Mouse (Mus musculus): Measurements from ENCODE around the gene D430041D05Rik. TPM values are rescaled to one million over a fixed set of nuclear protein-coding genes. Genes with fewer than 3 reads are reported as not detected.

Gene D430041D05Rik
- polyA plus RNA-seq, 1 experiment = 0.60 TPM

DNA sequence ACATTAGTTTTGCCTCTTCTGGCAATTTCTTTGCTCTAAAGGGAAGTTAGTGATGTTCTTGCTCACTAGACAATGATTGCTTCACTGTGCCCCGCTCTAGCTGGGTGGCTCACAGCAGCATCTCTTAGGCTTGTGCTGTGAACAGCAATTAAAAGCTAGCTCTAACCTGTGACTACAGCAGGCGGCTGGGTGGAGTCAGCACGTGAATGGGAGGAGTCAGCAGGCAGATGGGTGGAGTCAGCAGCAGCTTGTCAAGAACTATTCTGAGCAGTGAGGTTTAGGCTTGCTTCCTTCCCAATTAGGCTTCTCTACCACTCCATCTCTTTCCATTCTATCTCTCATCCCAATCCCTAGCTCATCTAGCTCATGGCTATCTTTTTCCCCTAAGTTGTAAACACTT, 213.5 kb downstream of the D430041D05Rik start:
- Histone ChIP-seq H3K4me3 (no peak overlapping the region), H3ac (ENCODE audit: control insufficient read depth, insufficient read length) (no peak overlapping the region), H3K36me3 (ENCODE audit: control insufficient read depth, insufficient read depth) (no peaks in the 10 kb centered on the region), H3K4me2 (ENCODE audit: low read depth) (no peak overlapping the region), H3K79me2 (ENCODE audit: control insufficient read depth, insufficient read depth) (no peaks in the 10 kb centered on the region), H3K27me3 (ENCODE audit: control insufficient read depth, insufficient read depth, insufficient read length) (no peaks in the 10 kb centered on the region)
- no peak for TF ChIP-seq USF1 (IDR thresholded peaks at IDR 0.05; ENCODE audit: low read depth)
- no peak for TF ChIP-seq MYOD1 (IDR thresholded peaks at IDR 0.05; ENCODE audit: control insufficient read depth in 1 of 3, insufficient read length in 2 of 3, low read depth in 2 of 3)
- TF ChIP-seq POLR2A (IDR thresholded peaks at IDR 0.05; ENCODE audit: insufficient read length, low read depth) = no peak
- no peak for TF ChIP-seq CEBPB (IDR thresholded peaks at IDR 0.05; ENCODE audit: insufficient read depth, poor library complexity, severe bottlenecking)
- TF ChIP-seq E2F4 (IDR thresholded peaks at IDR 0.05; ENCODE audit: insufficient read depth) = no peak
- no peak for TF ChIP-seq TCF3 (IDR thresholded peaks at IDR 0.05; ENCODE audit: insufficient read length, low read depth)
- no peak for TF ChIP-seq MAX (IDR thresholded peaks at IDR 0.05; ENCODE audit: low read depth)
- TF ChIP-seq TCF12 (IDR thresholded peaks at IDR 0.05; ENCODE audit: insufficient read depth, poor library complexity, severe bottlenecking) = no peak
- TF ChIP-seq REST (IDR thresholded peaks at IDR 0.05; ENCODE audit: insufficient read depth, insufficient read length) = no peak
- no peak for TF ChIP-seq SRF (IDR thresholded peaks at IDR 0.05; ENCODE audit: control insufficient read depth, insufficient read length, low read depth)

DNA sequence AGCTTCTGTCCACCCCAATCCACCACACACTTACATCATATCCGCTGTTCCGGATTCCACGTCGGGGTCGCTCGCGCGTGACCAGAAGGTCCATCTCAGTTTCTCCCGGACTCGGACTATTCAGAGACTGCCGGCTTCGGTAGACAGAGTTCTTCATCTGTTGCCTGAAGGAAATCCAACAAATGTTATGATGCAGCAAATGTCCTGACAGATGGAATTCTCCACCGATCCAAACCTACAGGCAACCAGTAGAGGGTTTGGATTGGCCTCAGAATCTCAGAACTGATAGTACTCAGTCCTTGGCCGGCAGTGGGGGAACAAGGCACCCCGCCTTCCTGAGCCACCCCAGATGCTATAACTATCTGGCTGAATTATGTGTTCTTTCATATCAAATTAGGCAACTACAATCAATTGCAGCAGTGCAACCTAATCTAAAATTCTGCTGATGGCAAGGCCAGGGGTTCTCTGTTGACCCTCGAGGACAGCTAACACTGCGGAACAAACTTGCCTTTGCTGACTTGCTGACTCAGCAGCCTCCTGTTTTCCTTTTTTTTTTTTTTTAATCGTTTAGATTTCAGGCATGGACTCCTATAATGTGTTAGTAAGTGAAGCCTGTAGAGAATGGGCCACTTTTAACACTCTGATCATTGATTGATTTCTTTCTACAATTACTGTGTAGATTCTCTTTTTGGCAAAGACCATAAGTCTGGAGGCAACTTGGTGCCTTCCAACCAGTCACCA, 218.2 kb downstream of the D430041D05Rik start:
- H3K36me3 ChIP-seq (ENCODE audit: control insufficient read depth, insufficient read depth) = no peaks in the 10 kb centered on the region
- no peak for TF ChIP-seq SRF (IDR thresholded peaks at IDR 0.05; ENCODE audit: control insufficient read depth, insufficient read length, low read depth)
- no peak overlapping the region for H3ac ChIP-seq (ENCODE audit: control insufficient read depth, insufficient read length)
- H3K27me3 ChIP-seq (ENCODE audit: control insufficient read depth, insufficient read depth, insufficient read length) = no peaks in the 10 kb centered on the region
- no peak overlapping the region for H3K4me2 ChIP-seq (ENCODE audit: low read depth)
- no peaks in the 10 kb centered on the region for H3K79me2 ChIP-seq (ENCODE audit: control insufficient read depth, insufficient read depth)
- no peak overlapping the region for H3K4me3 ChIP-seq

DNA sequence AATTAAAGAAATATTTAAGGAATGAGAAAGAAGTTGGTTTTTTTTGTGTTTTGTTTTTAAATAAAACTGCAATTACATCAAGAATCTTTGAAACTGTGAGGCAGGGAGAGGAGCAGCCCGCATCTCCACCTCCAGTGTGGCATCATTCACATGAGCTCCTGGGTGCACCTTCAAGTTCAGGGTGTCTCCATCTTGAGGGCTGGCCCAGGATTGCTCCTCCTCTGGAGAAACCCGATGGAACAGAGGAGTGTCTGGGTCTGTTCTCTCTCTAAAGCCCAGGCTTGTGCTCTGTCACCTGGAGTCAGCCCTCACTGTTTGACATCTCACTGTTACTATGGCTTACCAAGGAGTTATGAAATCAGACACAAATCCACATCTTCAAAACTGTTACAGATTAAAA, 219.1 kb downstream of the D430041D05Rik start:
- TF ChIP-seq USF1 (IDR thresholded peaks at IDR 0.05; ENCODE audit: low read depth) = no peak
- TF ChIP-seq POLR2A (IDR thresholded peaks at IDR 0.05; ENCODE audit: insufficient read length, low read depth) = no peak
- no peak for TF ChIP-seq TCF3 (IDR thresholded peaks at IDR 0.05; ENCODE audit: insufficient read length, low read depth)
- no peak for TF ChIP-seq POLR2AphosphoS2 (IDR thresholded peaks at IDR 0.05; ENCODE audit: insufficient read length, low read depth)
- TF ChIP-seq E2F4 (IDR thresholded peaks at IDR 0.05; ENCODE audit: insufficient read depth) = no peak
- no peak for TF ChIP-seq CEBPB (IDR thresholded peaks at IDR 0.05; ENCODE audit: insufficient read depth, poor library complexity, severe bottlenecking)
- TF ChIP-seq MYOD1 (IDR thresholded peaks at IDR 0.05; ENCODE audit: control insufficient read depth in 1 of 3, insufficient read length in 2 of 3, low read depth in 2 of 3) = no peak
- no peak for TF ChIP-seq MAX (IDR thresholded peaks at IDR 0.05; ENCODE audit: low read depth)
- TF ChIP-seq REST (IDR thresholded peaks at IDR 0.05; ENCODE audit: insufficient read depth, insufficient read length) = no peak
- no peak for TF ChIP-seq MYOG (IDR thresholded peaks at IDR 0.05; ENCODE audit: control insufficient read depth in 1 of 3, insufficient read depth in 1 of 3, insufficient read length in 2 of 3, low read depth in 2 of 3)
- Histone ChIP-seq H3ac (ENCODE audit: control insufficient read depth, insufficient read length) (no peak overlapping the region), H3K36me3 (ENCODE audit: control insufficient read depth, insufficient read depth) (no peaks in the 10 kb centered on the region), H3K79me2 (ENCODE audit: control insufficient read depth, insufficient read depth) (no peaks in the 10 kb centered on the region), H3K4me2 (ENCODE audit: low read depth) (no peak overlapping the region), H3K4me3 (no peak overlapping the region), H3K27me3 (ENCODE audit: control insufficient read depth, insufficient read depth, insufficient read length) (no peaks in the 10 kb centered on the region)

DNA sequence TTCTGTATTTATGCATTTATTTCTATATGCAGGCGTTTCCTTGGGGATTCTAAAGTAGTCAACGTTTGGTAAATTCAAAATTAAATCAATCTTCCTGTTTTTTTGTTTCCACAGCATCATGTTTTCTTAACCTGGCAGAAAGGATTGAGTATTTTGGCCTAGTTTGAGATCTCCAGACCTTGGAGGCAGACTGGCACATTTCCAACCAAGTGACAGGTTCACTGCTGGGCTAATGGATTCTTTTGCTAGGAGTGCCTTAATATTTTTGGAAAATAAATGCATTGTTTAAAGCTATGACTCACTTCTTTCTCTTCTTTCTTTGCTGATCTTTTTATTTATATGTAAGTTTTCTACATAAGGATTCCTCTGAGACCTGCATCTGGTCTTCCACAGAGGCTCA, 222.0 kb downstream of the D430041D05Rik start:
- no peaks in the 10 kb centered on the region for H3K27me3 ChIP-seq (ENCODE audit: control insufficient read depth, insufficient read depth, insufficient read length)
- no peak overlapping the region for H3ac ChIP-seq (ENCODE audit: control insufficient read depth, insufficient read length)
- no peak overlapping the region for H3K4me3 ChIP-seq
- no peak overlapping the region for H3K4me2 ChIP-seq (ENCODE audit: low read depth)
- H3K36me3 ChIP-seq (ENCODE audit: control insufficient read depth, insufficient read depth) = no peaks in the 10 kb centered on the region
- TF ChIP-seq POLR2A (IDR thresholded peaks at IDR 0.05; ENCODE audit: insufficient read length, low read depth) (no peak), MYOG (IDR thresholded peaks at IDR 0.05; ENCODE audit: control insufficient read depth in 1 of 3, insufficient read depth in 1 of 3, insufficient read length in 2 of 3, low read depth in 2 of 3) (no peak), POLR2AphosphoS2 (IDR thresholded peaks at IDR 0.05; ENCODE audit: insufficient read length, low read depth) (no peak), CEBPB (IDR thresholded peaks at IDR 0.05; ENCODE audit: insufficient read depth, poor library complexity, severe bottlenecking) (no peak), USF1 (IDR thresholded peaks at IDR 0.05; ENCODE audit: low read depth) (no peak), MAX (IDR thresholded peaks at IDR 0.05; ENCODE audit: low read depth) (no peak), REST (IDR thresholded peaks at IDR 0.05; ENCODE audit: insufficient read depth, insufficient read length) (no peak), TCF3 (IDR thresholded peaks at IDR 0.05; ENCODE audit: insufficient read length, low read depth) (no peak), E2F4 (IDR thresholded peaks at IDR 0.05; ENCODE audit: insufficient read depth) (no peak), TCF12 (IDR thresholded peaks at IDR 0.05; ENCODE audit: insufficient read depth, poor library complexity, severe bottlenecking) (no peak)
- H3K79me2 ChIP-seq (ENCODE audit: control insufficient read depth, insufficient read depth) = no peaks in the 10 kb centered on the region

DNA sequence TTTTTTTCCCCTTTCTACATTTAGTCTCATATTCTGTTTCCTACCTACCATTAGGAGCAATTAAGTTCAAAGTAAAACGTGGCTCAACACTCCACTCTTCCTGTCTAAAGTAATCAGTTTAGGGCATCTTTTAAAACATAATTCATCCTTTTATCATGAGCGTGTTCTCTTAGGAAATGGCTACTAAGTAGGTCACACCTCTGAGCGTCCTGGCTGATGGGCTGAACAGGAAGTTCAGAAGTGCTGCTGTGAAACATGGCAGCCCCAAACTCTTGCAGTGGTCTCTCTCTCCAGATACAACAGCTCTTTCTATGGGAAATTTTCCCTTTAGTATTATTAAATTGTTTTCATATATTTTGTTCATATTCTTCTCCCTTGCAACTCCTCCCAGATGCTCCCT, 223.7 kb downstream of the D430041D05Rik start:
- Histone ChIP-seq H3K27me3 (ENCODE audit: control insufficient read depth, insufficient read depth, insufficient read length) (no peaks in the 10 kb centered on the region), H3K4me3 (no peak overlapping the region), H3K79me2 (ENCODE audit: control insufficient read depth, insufficient read depth) (no peaks in the 10 kb centered on the region), H3K4me2 (ENCODE audit: low read depth) (no peak overlapping the region), H3ac (ENCODE audit: control insufficient read depth, insufficient read length) (no peak overlapping the region), H3K36me3 (ENCODE audit: control insufficient read depth, insufficient read depth) (no peaks in the 10 kb centered on the region)
- TF ChIP-seq POLR2AphosphoS2 (IDR thresholded peaks at IDR 0.05; ENCODE audit: insufficient read length, low read depth) (no peak), MYOD1 (IDR thresholded peaks at IDR 0.05; ENCODE audit: control insufficient read depth in 1 of 3, insufficient read length in 2 of 3, low read depth in 2 of 3) (no peak)

All from myocyte (in vitro differentiated cells).